Mouse (Mus musculus): ENCODE results near the gene Wnt11.

The Wnt11 gene

GRCm38 (mm10) chr7:98828876-98829275 is 6.0 kb upstream of the Wnt11 start:
- no peak for DNase-seq (ENCODE audit: low spot score)

DNA sequence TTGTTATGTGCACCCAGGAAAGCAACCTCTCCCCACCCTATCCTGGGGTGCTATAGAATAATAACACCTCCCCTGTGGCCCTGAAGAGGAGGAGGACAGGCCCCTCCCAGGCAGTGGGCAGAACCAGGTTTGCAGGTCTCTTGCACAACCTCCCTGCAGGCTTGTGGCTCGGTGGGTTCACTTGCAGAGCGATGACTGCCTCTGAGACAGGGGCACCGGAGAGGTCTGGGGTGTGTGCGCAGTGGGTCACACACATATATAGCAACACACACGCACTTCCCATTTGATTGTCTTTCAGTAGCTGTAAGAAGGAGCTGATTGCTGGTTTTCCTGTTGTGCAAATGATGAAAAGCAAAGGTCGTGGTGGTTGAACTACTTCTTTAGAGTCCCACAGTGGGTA is 3.6 kb upstream of the Wnt11 start:
- no peak for DNase-seq (ENCODE audit: low spot score)

DNA sequence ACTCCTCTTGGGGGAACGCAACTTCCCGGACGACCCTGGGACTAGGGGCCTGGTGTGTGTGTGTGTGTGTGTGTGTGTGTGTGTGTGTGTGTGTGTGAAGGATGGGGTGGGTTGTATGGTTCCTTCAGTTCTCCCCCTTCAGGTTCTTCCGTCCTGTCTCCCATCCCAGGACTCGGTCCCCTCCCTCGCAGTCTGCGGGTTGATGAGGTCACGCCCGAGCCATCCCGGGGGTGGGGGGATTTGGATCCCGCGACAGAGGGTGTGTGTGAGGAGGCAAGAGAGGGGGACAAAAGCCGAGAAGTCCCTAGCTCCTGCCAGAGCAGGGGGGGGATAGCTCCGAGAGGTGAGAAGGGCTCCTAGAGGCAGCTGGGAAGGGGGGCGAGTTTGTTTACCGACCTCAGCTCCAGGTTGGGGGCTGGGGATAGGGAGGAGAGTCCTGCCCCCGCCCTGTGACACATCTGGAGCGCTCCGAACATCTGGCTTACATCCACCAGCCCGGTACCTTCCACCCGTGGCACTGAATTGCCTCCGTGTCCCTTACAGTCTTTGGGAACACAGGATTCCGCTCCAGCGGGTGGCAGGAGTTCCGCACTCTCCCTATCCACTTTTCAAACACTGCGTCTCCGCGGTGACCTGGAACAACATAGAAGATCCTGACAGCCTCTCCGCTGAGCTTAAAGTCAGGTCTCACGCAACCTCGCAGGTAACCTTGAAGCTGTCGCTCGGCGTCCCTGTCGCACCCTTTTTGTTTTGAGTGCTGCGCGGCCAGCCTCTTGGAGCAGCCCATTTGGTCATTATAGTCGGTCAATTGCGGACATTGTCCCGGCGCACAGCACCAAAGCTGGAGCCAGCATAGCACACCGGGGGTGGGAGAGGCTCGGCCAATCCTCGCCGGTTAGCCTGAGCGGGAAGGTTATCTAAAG is 868 bp downstream of the Wnt11 start:
- no peak for DNase-seq (ENCODE audit: low spot score)

- DNase-seq (ENCODE audit: low spot score), result no peak
Measured at GRCm38 (mm10) chr7:98836646-98837045, 1.7 kb downstream of the Wnt11 start.

DNA sequence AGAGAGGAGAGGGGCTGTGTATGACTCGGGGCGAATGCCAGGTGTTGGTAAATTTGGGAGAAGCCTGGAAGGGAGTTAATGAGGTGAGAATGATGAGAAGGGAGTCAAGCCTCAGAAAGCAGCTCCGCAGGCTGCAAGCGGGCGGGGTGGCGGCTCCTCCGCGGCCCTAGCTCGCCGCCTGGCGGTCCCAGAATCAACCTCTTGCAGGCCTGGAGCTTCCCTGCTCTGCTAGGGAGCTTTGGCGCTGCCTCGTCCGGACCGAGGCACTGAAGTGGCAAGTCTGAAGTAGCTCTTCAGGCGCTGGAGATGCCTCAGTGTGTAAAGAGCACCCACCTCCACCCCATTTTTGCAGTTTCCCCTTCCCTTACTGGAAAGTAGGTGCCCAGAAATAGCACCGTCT is 3.0 kb downstream of the Wnt11 start:
- peak; percentile 55 for DNase-seq (ENCODE audit: low spot score)

DNA sequence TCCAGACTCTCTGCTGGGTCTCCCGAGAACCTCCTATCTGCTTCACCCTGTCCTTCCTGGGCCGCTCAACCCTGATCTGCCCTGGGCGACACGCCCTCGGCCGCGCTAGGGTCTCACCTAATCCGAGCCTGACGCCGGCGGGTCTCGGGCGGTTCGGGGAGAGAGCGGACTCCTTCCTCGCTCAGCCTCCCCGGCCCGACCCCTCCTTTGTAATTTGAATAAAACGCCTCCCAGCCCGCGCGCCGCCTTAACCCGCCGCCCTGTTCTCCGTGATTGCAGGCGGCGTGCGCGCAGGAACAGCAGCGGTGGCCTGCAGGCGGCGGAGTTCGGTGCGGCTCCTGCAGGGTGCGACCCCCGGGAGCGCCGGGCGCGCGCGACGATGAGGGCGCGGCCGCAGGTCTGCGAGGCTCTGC is 3.8 kb downstream of the Wnt11 start:
- no peak for DNase-seq (ENCODE audit: low spot score)

- no peak for DNase-seq (ENCODE audit: low spot score)
Measured at GRCm38 (mm10) chr7:98839312-98839711, 4.4 kb downstream of the Wnt11 start.

DNA sequence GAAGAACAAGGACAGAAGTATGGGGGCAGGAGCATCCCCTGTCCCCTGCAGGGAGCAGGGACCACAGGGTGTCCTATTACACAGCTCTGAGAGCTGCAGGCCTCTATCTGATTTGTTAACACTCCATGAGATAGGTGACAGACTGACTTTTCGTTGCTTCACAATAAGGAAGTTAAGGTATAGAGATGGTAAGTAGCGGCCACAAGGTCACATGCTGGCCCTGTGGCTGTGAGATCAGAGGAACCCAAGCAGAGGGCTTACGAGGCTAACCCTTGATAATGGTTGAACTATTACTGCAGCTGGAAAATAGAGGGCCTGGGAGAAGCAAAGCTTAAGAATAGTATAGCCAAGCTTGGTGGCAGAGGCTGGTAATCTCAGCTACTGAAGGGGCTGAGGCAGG is 5.9 kb downstream of the Wnt11 start:
- no peak for DNase-seq (ENCODE audit: low spot score)

DNA sequence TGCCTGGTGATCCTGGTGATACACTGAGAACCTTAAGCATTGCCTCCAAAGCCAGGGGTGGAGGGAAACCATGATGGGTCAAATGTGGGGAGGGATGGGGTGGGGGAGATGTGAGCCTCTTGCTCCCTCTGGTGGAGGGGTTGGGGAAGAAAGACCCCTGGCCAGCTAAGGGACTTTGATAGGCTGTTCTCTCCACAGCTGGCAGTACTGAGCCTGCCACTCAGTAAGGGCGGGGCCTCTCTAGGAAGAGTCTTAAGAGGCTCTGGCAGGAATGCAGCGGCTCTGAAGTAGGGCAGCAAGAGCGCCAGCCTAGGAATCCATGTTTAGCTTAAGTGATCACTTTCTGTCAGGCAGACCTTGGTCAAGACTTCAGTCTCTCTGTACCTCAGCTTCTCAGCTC is 6.9 kb downstream of the Wnt11 start:
- no peak for DNase-seq (ENCODE audit: low spot score)

DNA sequence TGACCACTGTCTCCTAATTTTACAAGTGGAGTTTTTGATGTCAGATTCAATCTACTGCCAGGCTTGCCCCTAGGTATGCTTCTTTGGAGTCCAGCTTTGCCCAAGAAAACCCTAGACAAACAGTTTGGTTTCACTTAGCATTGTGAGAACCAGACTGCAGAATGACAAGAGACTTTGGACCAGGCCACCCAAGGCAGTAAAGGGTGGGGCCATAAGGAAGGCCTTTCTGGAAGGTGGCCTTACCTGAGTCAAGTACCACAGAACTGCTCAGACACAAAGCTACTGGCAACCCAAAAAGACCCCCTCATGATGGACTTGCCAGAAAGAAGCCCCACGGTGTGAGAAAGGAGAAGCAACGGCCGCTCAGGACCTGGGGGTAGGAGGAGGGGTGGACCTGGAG is 8.1 kb downstream of the Wnt11 start:
- DNase-seq (ENCODE audit: low spot score), result no peak

DNA sequence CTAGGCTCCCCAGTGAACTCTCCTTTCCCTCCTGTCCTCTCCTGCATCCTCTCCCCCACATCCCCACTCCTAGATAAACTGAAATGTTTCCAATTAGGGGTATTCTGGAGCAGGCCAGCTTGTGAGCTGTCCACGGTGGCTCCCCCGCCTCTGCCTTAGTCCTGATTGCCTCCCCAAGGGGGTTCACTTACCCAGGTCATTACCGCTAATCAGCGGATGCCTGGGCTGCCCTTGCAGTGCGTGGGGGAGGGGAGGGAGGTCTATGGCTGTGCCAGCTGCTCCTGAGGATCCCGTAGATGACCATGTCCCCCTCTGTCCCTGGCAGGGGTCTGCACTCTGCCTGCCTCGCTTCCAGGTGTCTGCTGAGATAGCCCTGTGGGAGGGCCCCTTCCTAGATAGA is 8.7 kb downstream of the Wnt11 start:
- no peak for DNase-seq (ENCODE audit: low spot score)

DNA sequence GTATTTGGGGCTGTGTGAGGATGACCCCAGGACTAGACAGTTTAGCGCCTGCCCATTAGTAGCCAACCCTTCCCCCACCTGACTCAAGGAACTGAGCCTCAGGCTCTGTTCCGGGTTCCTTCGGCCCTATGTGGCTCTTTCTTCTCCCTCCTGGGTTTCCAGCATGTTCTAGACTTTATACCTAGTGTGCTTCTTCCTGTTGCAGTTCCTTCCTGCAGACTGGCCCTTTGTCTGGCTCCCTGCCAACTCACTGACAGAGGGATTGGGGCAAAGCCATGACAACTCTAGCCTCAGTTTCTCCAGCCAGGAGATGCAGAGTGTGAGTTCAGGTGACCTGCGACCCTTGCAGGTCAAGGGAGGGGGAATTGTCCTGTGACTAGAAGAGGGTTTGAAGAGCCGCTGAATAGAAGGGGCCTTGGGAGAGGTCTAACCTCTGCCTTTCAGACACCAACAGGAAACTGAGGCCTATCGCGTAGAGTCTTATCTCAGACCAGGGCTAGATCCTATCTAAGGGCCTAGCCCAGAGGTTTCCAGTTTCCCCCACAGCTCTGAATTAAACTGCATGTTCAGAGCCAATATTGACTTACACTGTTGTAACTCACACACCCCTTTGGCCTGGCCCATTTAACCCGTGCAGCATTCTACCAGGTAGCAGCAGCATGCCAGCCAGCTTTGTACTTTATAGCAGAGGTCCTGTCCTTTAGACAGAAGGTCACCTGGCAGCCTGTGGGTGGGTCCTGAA is 14.2 kb downstream of the Wnt11 start:
- DNase-seq (ENCODE audit: low spot score), result no peak

GRCm38 (mm10) chr7:98850388-98850787 is 15.5 kb downstream of the Wnt11 start:
- DNase-seq (ENCODE audit: low spot score), result no peak

DNA sequence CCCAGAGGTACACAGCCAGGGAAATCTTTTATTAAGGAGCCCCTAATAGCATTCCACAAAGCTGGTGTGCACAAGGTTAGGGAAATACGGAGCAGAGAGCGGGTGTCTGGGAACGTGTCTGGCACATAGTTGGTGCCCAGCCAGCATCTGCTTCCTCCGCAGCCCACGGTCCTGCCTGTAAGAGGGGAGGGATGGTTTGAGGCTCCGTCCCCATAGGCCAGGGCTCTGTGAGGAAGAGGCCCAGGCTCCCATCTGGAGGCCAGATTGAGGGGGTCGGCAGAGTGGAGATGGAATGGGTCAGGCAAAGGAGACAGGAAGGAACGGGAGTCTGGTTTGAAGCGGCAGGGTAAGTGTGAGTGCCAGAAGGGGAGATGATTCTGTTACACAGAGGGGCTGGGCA is 16.3 kb downstream of the Wnt11 start:
- DNase-seq (ENCODE audit: low spot score), result no peak

DNA sequence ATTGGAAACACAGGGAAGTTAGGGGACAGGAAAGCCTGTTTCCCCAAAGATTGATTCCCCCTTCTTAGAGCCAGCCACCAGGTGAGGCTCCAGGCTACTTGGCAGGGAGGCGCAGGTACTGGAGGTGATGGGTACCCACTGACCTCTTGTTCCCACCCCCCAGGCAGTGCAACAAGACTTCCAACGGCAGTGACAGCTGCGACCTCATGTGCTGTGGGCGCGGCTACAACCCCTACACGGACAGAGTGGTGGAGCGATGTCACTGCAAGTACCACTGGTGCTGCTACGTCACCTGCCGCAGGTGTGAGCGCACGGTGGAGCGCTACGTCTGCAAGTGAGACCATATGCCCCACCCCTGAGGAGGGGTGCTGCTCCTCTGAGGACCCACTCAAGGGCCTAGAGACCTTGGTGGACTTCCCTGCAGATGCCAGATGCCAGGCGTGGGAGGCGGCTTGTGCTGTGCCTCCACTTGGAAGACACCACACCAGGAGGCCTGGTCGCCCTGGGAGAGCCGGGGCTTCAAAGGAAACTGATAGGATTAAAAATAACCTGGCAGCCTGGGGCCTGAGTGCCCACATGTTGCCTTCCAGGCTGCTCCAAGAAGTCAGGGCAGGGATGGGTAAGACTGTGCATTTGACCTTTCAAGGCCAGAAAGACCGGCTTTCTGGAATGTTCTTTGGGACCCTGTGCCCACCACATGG is 18.2 kb downstream of the Wnt11 start:
- no peak for DNase-seq (ENCODE audit: low spot score)

DNA sequence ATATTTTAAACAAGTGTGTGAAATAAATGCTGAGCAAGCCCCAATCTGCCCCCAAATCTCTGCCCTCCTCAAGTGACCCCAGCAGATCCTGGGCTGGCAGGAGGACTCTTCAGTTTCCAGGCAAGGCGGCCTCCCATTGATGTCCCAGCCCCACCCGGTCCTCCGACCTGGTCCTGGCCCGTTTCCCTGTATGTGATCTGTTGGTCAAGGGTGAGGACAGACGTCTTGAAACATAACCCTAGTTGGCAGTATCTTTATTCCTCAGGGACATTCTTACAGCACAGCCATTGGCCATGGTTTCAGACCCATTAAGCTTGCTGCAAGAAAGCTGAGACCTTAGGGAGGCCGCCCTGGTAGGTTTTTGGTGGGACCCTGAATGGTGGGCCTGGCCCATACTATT is 18.9 kb downstream of the Wnt11 start:
- no peak for DNase-seq (ENCODE audit: low spot score)

GRCm38 (mm10) chr7:98855388-98855787 is 20.5 kb downstream of the Wnt11 start:
- DNase-seq (ENCODE audit: low spot score), result no peak

- DNase-seq (ENCODE audit: low spot score), result no peak
Measured at GRCm38 (mm10) chr7:98856128-98856527, 21.2 kb downstream of the Wnt11 start.

DNA sequence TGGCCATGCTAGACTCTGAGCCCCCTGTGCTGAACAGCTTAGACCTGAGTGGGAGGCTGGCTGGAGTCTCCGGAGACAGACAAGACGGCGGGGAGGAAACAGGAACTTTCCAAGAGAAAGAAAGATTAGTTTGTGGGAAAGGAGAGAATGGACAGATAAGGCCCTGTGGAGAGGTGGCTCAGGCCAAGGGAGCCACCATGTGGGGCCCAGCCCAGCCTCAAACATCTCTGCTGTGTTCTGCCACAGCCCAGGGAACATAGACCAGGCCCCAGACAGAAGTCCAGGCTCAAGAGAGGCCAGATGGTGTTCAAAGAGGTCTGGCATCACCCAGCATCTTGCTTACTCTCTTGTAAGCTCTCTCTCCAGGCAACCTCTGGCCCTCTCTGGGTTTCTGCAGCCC is 22.2 kb downstream of the Wnt11 start:
- no peak for DNase-seq (ENCODE audit: low spot score)

DNA sequence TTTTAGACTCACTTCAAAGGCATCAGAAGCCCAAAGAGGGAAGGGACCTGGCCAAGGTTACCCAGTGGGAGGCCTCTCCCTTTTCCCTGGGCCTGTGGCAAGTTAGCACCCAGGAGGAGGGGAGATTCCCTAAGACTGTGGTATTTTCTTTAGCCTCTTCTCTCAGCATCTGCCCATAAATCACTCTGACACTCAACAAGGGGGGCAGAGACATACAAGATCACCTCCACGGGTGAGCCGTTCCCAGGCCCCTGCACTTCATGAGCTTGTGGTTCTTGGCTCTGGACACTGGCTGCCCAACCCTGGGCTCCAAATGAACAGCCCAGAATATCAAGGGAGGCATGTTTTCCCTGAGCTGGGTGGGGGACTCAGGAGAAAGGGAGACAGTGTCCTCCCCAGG is 26.1 kb downstream of the Wnt11 start:
- no peak for DNase-seq (ENCODE audit: low spot score)

- DNase-seq (ENCODE audit: low spot score), result no peak
Measured at GRCm38 (mm10) chr7:98862994-98863393, 28.1 kb downstream of the Wnt11 start.

DNA sequence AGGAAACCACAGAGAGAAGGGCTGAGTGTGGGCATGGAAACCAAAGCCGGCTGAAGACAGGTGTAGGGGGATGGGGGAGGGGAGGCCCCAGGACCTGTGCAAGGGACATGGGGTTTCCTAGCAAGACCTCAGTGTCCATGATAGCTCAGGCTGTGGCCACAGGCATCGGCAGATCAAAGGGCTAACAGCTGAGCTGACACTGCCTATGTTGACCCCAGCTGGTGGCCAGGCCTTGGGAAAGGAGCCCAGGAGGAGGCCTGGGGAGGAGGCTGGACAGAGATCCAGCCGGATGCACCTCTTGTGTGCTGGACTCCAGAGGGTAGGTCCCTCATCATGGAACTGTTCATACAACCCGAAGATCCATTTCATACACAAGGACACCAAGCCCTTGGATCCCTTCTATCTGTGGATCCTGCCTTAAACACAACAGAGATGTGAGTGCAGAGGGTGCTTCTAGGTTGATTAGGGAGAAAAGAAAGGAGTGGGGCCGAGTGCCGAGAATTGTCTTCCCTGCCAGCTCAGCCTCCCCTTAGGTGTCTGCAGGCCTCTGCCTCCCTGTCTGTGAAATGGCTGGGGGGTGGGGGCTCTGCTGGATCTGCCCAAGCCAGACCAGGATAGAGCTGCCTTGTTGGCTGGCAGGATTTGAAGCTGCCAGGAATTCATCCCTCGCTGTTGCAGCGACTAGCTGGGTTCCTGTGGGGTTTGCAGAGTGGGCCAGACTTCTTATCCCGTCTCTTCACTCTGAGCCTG is 29.2 kb downstream of the Wnt11 start:
- DNase-seq (ENCODE audit: low spot score), result no peak
